21 mouse cellular contexts compared by ENCODE assay signal in the genomic region with DNA sequence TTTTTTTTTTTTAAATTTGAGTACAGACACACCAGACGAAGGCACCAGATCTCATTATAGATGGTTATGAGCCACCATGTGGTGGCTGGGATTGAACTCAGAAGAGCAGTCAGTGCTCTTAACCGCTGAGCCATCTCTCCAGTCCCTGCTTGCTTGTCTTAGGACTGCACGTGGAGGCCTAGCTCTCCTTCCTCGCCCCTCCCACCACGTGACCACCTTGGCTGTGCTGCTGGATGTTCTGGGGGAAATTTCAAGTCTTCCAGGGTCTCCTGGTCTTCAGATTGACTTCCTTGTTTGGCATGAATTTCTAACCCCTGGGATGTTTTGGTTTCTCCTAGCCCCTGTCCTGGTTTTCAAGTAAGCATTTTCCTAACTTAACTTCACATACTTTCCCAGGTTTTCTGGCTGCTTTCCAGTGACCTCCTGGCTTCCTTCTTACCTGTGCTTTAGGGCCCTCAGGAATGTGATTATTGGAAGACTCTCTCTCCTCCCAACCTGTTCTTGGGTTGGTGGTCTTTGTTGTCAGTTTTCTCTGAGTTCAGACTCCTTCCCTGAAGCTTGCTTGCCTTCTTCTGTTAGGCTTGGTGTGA. TPM values are rescaled to one million over a fixed set of nuclear protein-coding genes. Genes with fewer than 3 reads are reported as not detected.
DNase-seq lines count a peak whose midpoint lies in the region; TF ChIP-seq lines count a peak whose summit lies in the region.
"Had no signal": no experiment of that assay in that cellular context is flagged by ENCODE, and none has a peak within 500 bp of the region (broad histone marks: within the 10 kb centered on the region; RNA-seq: fewer than 3 reads in every experiment).

No protein-coding gene starts in this region.

- intact Hi-C loops in gastrocnemius, adult 2 months (cut with DNase I) = no loop called here

- no peak overlapping the region for H3K4me3 ChIP-seq in gastrocnemius, adult 2 months
- no peak overlapping the region for H3K4me3 ChIP-seq in layer of hippocampus, adult 2 months
- H3K4me3 ChIP-seq: forebrain, embryonic 12.5 days; heart, embryonic 15.5 days; left cerebral cortex, adult 2 months; midbrain, embryonic 10.5 days had no signal

- no peak for DNase-seq in gastrocnemius, adult 2 months
- no peak for DNase-seq in gastrocnemius, adult 18-20 months (ENCODE audit: low spot score)
- DNase-seq in layer of hippocampus, adult 2 months (ENCODE audit: low spot score in 2 of 2) = no peak
- DNase-seq in layer of hippocampus, adult 9-10 months (ENCODE audit: low spot score) = no peak
- peak; percentile 11 for DNase-seq in thymus, postnatal 0 days (ENCODE audit: low spot score)
- DNase-seq in thymus, postnatal 10 days (ENCODE audit: low spot score in 2 of 2) = no peak
- DNase-seq in kidney, postnatal 25 days = peak; percentile 50 to 58
- no peak for DNase-seq in ovary, postnatal 10 days (ENCODE audit: low spot score)
- DNase-seq: adrenal gland, adult 2 months; cerebellum, postnatal 36 days; gastrocnemius, postnatal 10 days; layer of hippocampus, adult 9-11 months; left cerebral cortex, postnatal 4 days; lung, postnatal 4 days; right cerebral cortex, adult 18-20 months had no signal

- TF ChIP-seq CTCF in gastrocnemius, adult 2 months (IDR thresholded peaks at IDR 0.05) = no peak
- no peak for TF ChIP-seq CTCF in layer of hippocampus, adult 2 months (conservative IDR thresholded peaks at IDR 0.05)

- peak overlapping the region; percentile 60 for H3K27ac ChIP-seq in gastrocnemius, adult 2 months
- H3K27ac ChIP-seq in layer of hippocampus, adult 2 months = peak overlapping the region; percentile 58
- H3K27ac ChIP-seq: forebrain, embryonic 12.5 days; heart, embryonic 15.5 days; left cerebral cortex, adult 2 months; liver, embryonic 14.5 days; midbrain, embryonic 10.5 days; stomach, postnatal 0 days had no signal

RNA-seq across cellular contexts. Expression of a gene that starts 59.3 kb away (rescaled TPM):
- total RNA-seq in gastrocnemius, adult 2 months (2021) = 10 to 100 TPM; 32.0 to 44.5 TPM
- total RNA-seq in gastrocnemius, adult 18-20 months (2021) = 10 to 100 TPM; 30.5 to 46.5 TPM
- total RNA-seq in layer of hippocampus, adult 2 months (2021) = 100 to 1,000 TPM; 445 to 462 TPM
- polyA plus RNA-seq in thymus, postnatal 0 days (2015; fragmentation: Nextera tagmentation; extraction: Ambion mirVana) = 13.6 and 19.0 TPM in 2 replicates

Comparison
In these comparisons a context has a peak if more than half of its experiments do, and no peak if none do; other contexts are left out.
1. DNase-seq: peak in thymus, postnatal 0 days (single experiment) and kidney, postnatal 25 days (2 of 2); none in gastrocnemius, adult 2 months (single experiment), gastrocnemius, adult 18-20 months (single experiment), layer of hippocampus, adult 2 months (0 of 2), layer of hippocampus, adult 9-10 months (single experiment), thymus, postnatal 10 days (0 of 2) and ovary, postnatal 10 days (single experiment).
2. RNA of a gene that starts 59.3 kb away (total RNA-seq): 445 to 462 TPM in layer of hippocampus, adult 2 months; 30.5 to 46.5 TPM in gastrocnemius, adult 18-20 months and 32.0 to 44.5 TPM in gastrocnemius, adult 2 months; every median in the first group is over 4 times any median in the second.